12 mouse cellular contexts compared by ENCODE assay signal in genomic region chr13:84064291-84064940, GRCm38 (mm10).
DNase-seq lines count a peak whose midpoint lies in the region; ATAC-seq and TF ChIP-seq lines count a peak whose summit lies in the region.
"Had no signal": no experiment of that assay in that cellular context is flagged by ENCODE, and none has a peak within 500 bp of the region (broad histone marks: within the 10 kb centered on the region; RNA-seq: fewer than 3 reads in every experiment).

No protein-coding gene starts in this region.

- TF ChIP-seq CTCF in kidney, postnatal 0 days (IDR thresholded peaks at IDR 0.05; ENCODE audit: low read depth): no peak

- H3K36me3 ChIP-seq in kidney, embryonic 15.5 days: no peaks in the 10 kb centered on the region
- H3K36me3 ChIP-seq in forebrain, embryonic 14.5 days (ENCODE audit: control insufficient read depth, insufficient read depth, low read length): no peaks in the 10 kb centered on the region
- no peaks in the 10 kb centered on the region for H3K36me3 ChIP-seq in kidney, postnatal 0 days (ENCODE audit: insufficient read depth, low read length)
- H3K36me3 ChIP-seq in neural tube, embryonic 14.5 days (ENCODE audit: control insufficient read depth, insufficient read depth, low read length): no peaks in the 10 kb centered on the region
- H3K36me3 ChIP-seq in embryonic facial prominence, embryonic 10.5 days (replicated peaks): no peaks in the 10 kb centered on the region
- H3K36me3 ChIP-seq: liver, embryonic 15.5 days had no signal

- 0 out of 2 replicates have a peak, but pooled peaks have one; percentile 49 for ATAC-seq in kidney, embryonic 15.5 days (replicated peaks; ENCODE audit: low FRiP score)
- no peak for ATAC-seq in forebrain, embryonic 14.5 days
- peak; percentile 68; the same call in 1 of the 2 replicates for ATAC-seq in kidney, postnatal 0 days (replicated peaks; ENCODE audit: low FRiP score, low read depth)
- ATAC-seq in neural tube, embryonic 14.5 days (ENCODE audit: low read depth): 0 out of 2 replicates have a peak, but pooled peaks have one; percentile 7

- no peak for DNase-seq in kidney, postnatal 25 days
- DNase-seq in forebrain, embryonic 14.5 days (ENCODE audit: low spot score): peak; percentile 80
- DNase-seq in kidney, postnatal 0 days (ENCODE audit: low spot score): peak; percentile 37
- no peak for DNase-seq in embryonic facial prominence, embryonic 10.5 days (ENCODE audit: low spot score)
- no peak for DNase-seq in ovary, postnatal 14 days (ENCODE audit: low spot score)
- DNase-seq in MN1 (ENCODE audit: low spot score): no peak
- DNase-seq: heart, adult 18-20 months; heart, postnatal 14 days had no signal

- peaks cover 7% of the 10 kb centered on the region for H3K4me1 ChIP-seq in kidney, embryonic 15.5 days
- H3K4me1 ChIP-seq in forebrain, embryonic 14.5 days (ENCODE audit: control insufficient read depth, insufficient read depth, low read length): peaks cover 52% of the 10 kb centered on the region
- no peaks in the 10 kb centered on the region for H3K4me1 ChIP-seq in kidney, postnatal 0 days (replicated peaks; ENCODE audit: insufficient read depth, low read length)
- H3K4me1 ChIP-seq in neural tube, embryonic 14.5 days (ENCODE audit: control insufficient read depth, insufficient read depth, low read length): peaks cover 39% of the 10 kb centered on the region
- H3K4me1 ChIP-seq in embryonic facial prominence, embryonic 10.5 days: peaks cover 22% of the 10 kb centered on the region
- H3K4me1 ChIP-seq: liver, embryonic 15.5 days had no signal

- no peak overlapping the region for H3K9ac ChIP-seq in kidney, embryonic 15.5 days
- H3K9ac ChIP-seq in forebrain, embryonic 14.5 days (ENCODE audit: low read length): peak overlapping the region; percentile 65
- H3K9ac ChIP-seq in kidney, postnatal 0 days (ENCODE audit: low read depth, low read length): no peak overlapping the region
- peak overlapping the region; percentile 60 for H3K9ac ChIP-seq in neural tube, embryonic 14.5 days (replicated peaks; ENCODE audit: low read depth, low read length)
- H3K9ac ChIP-seq: liver, embryonic 15.5 days had no signal

- WGBS in kidney, embryonic 15.5 days: 53% methylated on average over 5 of the region's 5 CpGs
- 6% methylated on average over 5 of the region's 5 CpGs for WGBS in forebrain, embryonic 14.5 days
- WGBS in kidney, postnatal 0 days: 38% methylated on average over 5 of the region's 5 CpGs
- 17% methylated on average over 5 of the region's 5 CpGs for WGBS in neural tube, embryonic 14.5 days
- 75% methylated on average over 5 of the region's 5 CpGs for WGBS in embryonic facial prominence, embryonic 10.5 days

- no peaks in the 10 kb centered on the region for H3K9me3 ChIP-seq in kidney, embryonic 15.5 days (replicated peaks)
- H3K9me3 ChIP-seq in forebrain, embryonic 14.5 days (replicated peaks; ENCODE audit: control insufficient read depth, low read length): no peaks in the 10 kb centered on the region
- no peaks in the 10 kb centered on the region for H3K9me3 ChIP-seq in kidney, postnatal 0 days (replicated peaks; ENCODE audit: low read length)
- no peaks in the 10 kb centered on the region for H3K9me3 ChIP-seq in neural tube, embryonic 14.5 days (ENCODE audit: control insufficient read depth, low read length)
- H3K9me3 ChIP-seq in embryonic facial prominence, embryonic 10.5 days: no peaks in the 10 kb centered on the region
- H3K9me3 ChIP-seq: liver, embryonic 15.5 days had no signal

- peak overlapping the region; percentile 23; the same call in 1 of the 2 replicates for H3K4me2 ChIP-seq in kidney, embryonic 15.5 days
- H3K4me2 ChIP-seq in forebrain, embryonic 14.5 days (ENCODE audit: low read length): peak overlapping the region; percentile 57
- H3K4me2 ChIP-seq in kidney, postnatal 0 days (ENCODE audit: low read length): peak overlapping the region; percentile 30; the same call in 1 of the 2 replicates
- H3K4me2 ChIP-seq in neural tube, embryonic 14.5 days (ENCODE audit: low read depth, low read length): peak overlapping the region; percentile 57
- H3K4me2 ChIP-seq: liver, embryonic 15.5 days had no signal

- no peak overlapping the region for H3K4me3 ChIP-seq in kidney, embryonic 15.5 days (replicated peaks)
- peak overlapping the region; percentile 24 for H3K4me3 ChIP-seq in forebrain, embryonic 14.5 days (ENCODE audit: low read depth, low read length)
- H3K4me3 ChIP-seq in kidney, postnatal 0 days (replicated peaks; ENCODE audit: low read depth, low read length): no peak overlapping the region
- H3K4me3 ChIP-seq in neural tube, embryonic 14.5 days (ENCODE audit: low read depth, low read length): peak overlapping the region; percentile 31
- H3K4me3 ChIP-seq in embryonic facial prominence, embryonic 10.5 days: no peak overlapping the region
- H3K4me3 ChIP-seq: liver, embryonic 15.5 days had no signal

- peak overlapping the region; percentile 68 for H3K27ac ChIP-seq in kidney, embryonic 15.5 days
- H3K27ac ChIP-seq in forebrain, embryonic 14.5 days (ENCODE audit: low read depth, low read length): peak overlapping the region; percentile 99
- no peak overlapping the region for H3K27ac ChIP-seq in kidney, postnatal 0 days
- H3K27ac ChIP-seq in neural tube, embryonic 14.5 days (ENCODE audit: low read depth, low read length): peak overlapping the region; percentile 94
- H3K27ac ChIP-seq in embryonic facial prominence, embryonic 10.5 days (replicated peaks): no peak overlapping the region
- H3K27ac ChIP-seq: liver, embryonic 15.5 days; stomach, postnatal 0 days had no signal

- no peaks in the 10 kb centered on the region for H3K27me3 ChIP-seq in kidney, embryonic 15.5 days
- H3K27me3 ChIP-seq in forebrain, embryonic 14.5 days (replicated peaks; ENCODE audit: control insufficient read depth, insufficient read depth, low read length): no peaks in the 10 kb centered on the region
- H3K27me3 ChIP-seq in kidney, postnatal 0 days (ENCODE audit: insufficient read depth, low read length): no peaks in the 10 kb centered on the region
- H3K27me3 ChIP-seq in neural tube, embryonic 14.5 days (ENCODE audit: control insufficient read depth, insufficient read depth, low read length): no peaks in the 10 kb centered on the region
- H3K27me3 ChIP-seq in embryonic facial prominence, embryonic 10.5 days (replicated peaks; ENCODE audit: low read depth, poor library complexity, severe bottlenecking): peaks cover 3% of the 10 kb centered on the region; the same call in 1 of the 2 replicates
- H3K27me3 ChIP-seq: liver, embryonic 15.5 days had no signal

Comparison
In these comparisons a context has a peak if more than half of its experiments do, and no peak if none do; other contexts are left out.
1. H3K27ac ChIP-seq: peak in kidney, embryonic 15.5 days (single experiment), forebrain, embryonic 14.5 days (single experiment) and neural tube, embryonic 14.5 days (single experiment); none in kidney, postnatal 0 days (single experiment) and embryonic facial prominence, embryonic 10.5 days (single experiment).
2. DNase-seq: peak in forebrain, embryonic 14.5 days (single experiment) and kidney, postnatal 0 days (single experiment); none in kidney, postnatal 25 days (0 of 2), embryonic facial prominence, embryonic 10.5 days (single experiment), ovary, postnatal 14 days (single experiment) and MN1 (single experiment).
3. H3K4me3 ChIP-seq: peak in forebrain, embryonic 14.5 days (single experiment) and neural tube, embryonic 14.5 days (single experiment); none in kidney, embryonic 15.5 days (single experiment), kidney, postnatal 0 days (single experiment) and embryonic facial prominence, embryonic 10.5 days (single experiment).
4. H3K9ac ChIP-seq: peak in forebrain, embryonic 14.5 days (single experiment) and neural tube, embryonic 14.5 days (single experiment); none in kidney, embryonic 15.5 days (single experiment) and kidney, postnatal 0 days (single experiment).
5. Peak in every context shown above with its lines, with median percentiles within 50 percentile points of each other: H3K4me2 ChIP-seq.